Mouse (Mus musculus): ENCODE data around the gene Scd2.

GRCm38 (mm10) chr19:44292941-44293768, at the start of gene Scd2:
- TF ChIP-seq CTCF (IDR thresholded peaks at IDR 0.05; ENCODE audit: low read depth) = no peak
- TF ChIP-seq EP300 (IDR thresholded peaks at IDR 0.05; ENCODE audit: low read depth) = no peak
